Mouse (Mus musculus) layer of hippocampus, adult 18-20 months (tissue): Measurements from ENCODE around the gene Plekhg1. TPM values are rescaled to one million over a fixed set of nuclear protein-coding genes. Genes with fewer than 3 reads are reported as not detected.

Experiments
- DNase-seq, 2 experiments: peaks; one replicate each; pipeline ENCODE4 v3.0.0; 2022; ENCODE audit warnings: low spot score in 2 of 2
- total RNA-seq, 2 experiments: library from RNA; stranded (reverse); gene quantifications; 2 replicates each; pipeline ENCODE4 v1.2.3; 2021

Gene Plekhg1
- total RNA-seq, 2 experiments from 2014 or later, result 12.1 to 15.7 TPM

DNA sequence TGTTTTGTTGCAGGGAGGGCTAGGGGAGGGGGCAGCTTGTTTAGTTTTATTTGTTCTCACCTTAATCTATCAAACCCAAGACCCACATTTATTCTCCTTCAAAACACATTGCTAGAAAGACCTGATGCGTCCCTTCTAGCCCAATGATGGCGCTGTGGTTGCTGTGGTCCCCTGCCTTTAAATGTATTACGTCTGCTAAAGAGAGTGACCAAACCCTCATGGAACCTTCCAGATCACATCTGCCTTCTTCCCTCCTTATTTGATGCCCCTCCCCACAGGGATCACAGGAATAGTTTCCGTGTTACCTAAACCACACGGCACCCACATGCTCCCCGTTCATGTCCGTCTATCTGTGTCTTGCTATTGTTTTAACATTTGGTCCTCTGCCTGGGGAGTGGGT lies 265.0 kb downstream of the Plekhg1 start:
- DNase-seq, result no peak

GRCm38 (mm10) chr10:4006296-4007015 lies 266.3 kb downstream of the Plekhg1 start:
- DNase-seq, result no peak

Other genes with a start within 250 kb of the Plekhg1 start
- 1 to 10 TPM; 3.5 to 5.4 TPM for gene Iyd, start 200.1 kb upstream of the Plekhg1 start, total RNA-seq
- 1 to 10 TPM; 8.7 to 8.9 TPM for gene Mthfd1l, start 232.8 kb downstream of the Plekhg1 start, total RNA-seq